Mouse (Mus musculus) C2C12 (cell line): ENCODE measurements around the gene Foxp1. TPM values are rescaled to one million over a fixed set of nuclear protein-coding genes. Genes with fewer than 3 reads are reported as not detected.

Experiments used
- H3K27me3 ChIP-seq: one replicate; pipeline ENCODE4 v1.6.1; 2011; ENCODE audit not compliant: control insufficient read depth, insufficient read depth, insufficient read length
- H3K36me3 ChIP-seq: one replicate; pipeline ENCODE4 v1.6.1; 2011; ENCODE audit not compliant: control insufficient read depth, insufficient read depth
- H3K4me3 ChIP-seq: one replicate; pipeline ENCODE4 v1.5.1; 2011; ENCODE audit warnings: mild to moderate bottlenecking, control low read depth; ENCODE audit not compliant: poor library complexity, insufficient read depth, severe bottlenecking
- H3K79me2 ChIP-seq: one replicate; pipeline ENCODE4 v1.6.1; 2011; ENCODE audit not compliant: control insufficient read depth, insufficient read depth
- H3K79me3 ChIP-seq: one replicate; pipeline ENCODE4 v1.6.1; 2011; ENCODE audit warnings: low read depth, control low read depth
- H3ac ChIP-seq: one replicate; pipeline ENCODE3; 2011; ENCODE audit warnings: low read depth; ENCODE audit not compliant: control insufficient read depth, insufficient read length
- CEBPB ChIP-seq: IDR thresholded peaks from one replicate; pipeline ENCODE4 v1.6.1; 2011; ENCODE audit warnings: low read depth, mild to moderate bottlenecking, control low read depth, moderate library complexity
- CTCF ChIP-seq: IDR thresholded peaks from one replicate; pipeline ENCODE4 v1.5.1; 2011; ENCODE audit not compliant: control insufficient read depth, insufficient read depth, insufficient read length
- FOSL1 ChIP-seq: IDR thresholded peaks from one replicate; pipeline ENCODE4 v1.8.0; 2011; ENCODE audit warnings: mild to moderate bottlenecking, low read length; ENCODE audit not compliant: poor library complexity, insufficient read depth, severe bottlenecking
- MAX ChIP-seq: IDR thresholded peaks from one replicate; pipeline ENCODE4 v1.6.1; 2011; ENCODE audit warnings: mild to moderate bottlenecking, control low read depth
- MYOD1 ChIP-seq: IDR thresholded peaks from one replicate; pipeline ENCODE4 v1.6.1; 2011; ENCODE audit warnings: low read depth; ENCODE audit not compliant: control insufficient read depth, insufficient read length
- MYOG ChIP-seq: IDR thresholded peaks from one replicate; pipeline ENCODE4 v1.6.1; 2011; ENCODE audit not compliant: control insufficient read depth, insufficient read length; ENCODE audit errors: extremely low read depth
- USF1 ChIP-seq: IDR thresholded peaks from one replicate; pipeline ENCODE4 v1.6.1; 2011; ENCODE audit warnings: low read depth, mild to moderate bottlenecking, control low read depth, moderate library complexity
- polyA plus RNA-seq: library from polyadenylated mRNA; unstranded; fragments of >200 nt; fragmentation: generic; extraction: Trizol; gene quantifications from one replicate; pipeline ENCODE4 v1.2.1, GENCODE M21; 2012; ENCODE audit warnings: missing spikeins

The Foxp1 gene
- polyA plus RNA-seq, 1 experiment: 25.9 TPM

- no peaks in the 10 kb centered on the region for H3K79me3 ChIP-seq
- H3ac ChIP-seq: no peak overlapping the region
- H3K27me3 ChIP-seq: no peaks in the 10 kb centered on the region
- H3K4me3 ChIP-seq: no peak overlapping the region
- TF ChIP-seq FOSL1 (no peak), CTCF (no peak), CEBPB (no peak)
- no peaks in the 10 kb centered on the region for H3K79me2 ChIP-seq
- H3K36me3 ChIP-seq: peaks cover 91% of the 10 kb centered on the region
These were observed 589.3 kb downstream of the Foxp1 start for GRCm38 (mm10) chr6:98933135-98933724.

DNA sequence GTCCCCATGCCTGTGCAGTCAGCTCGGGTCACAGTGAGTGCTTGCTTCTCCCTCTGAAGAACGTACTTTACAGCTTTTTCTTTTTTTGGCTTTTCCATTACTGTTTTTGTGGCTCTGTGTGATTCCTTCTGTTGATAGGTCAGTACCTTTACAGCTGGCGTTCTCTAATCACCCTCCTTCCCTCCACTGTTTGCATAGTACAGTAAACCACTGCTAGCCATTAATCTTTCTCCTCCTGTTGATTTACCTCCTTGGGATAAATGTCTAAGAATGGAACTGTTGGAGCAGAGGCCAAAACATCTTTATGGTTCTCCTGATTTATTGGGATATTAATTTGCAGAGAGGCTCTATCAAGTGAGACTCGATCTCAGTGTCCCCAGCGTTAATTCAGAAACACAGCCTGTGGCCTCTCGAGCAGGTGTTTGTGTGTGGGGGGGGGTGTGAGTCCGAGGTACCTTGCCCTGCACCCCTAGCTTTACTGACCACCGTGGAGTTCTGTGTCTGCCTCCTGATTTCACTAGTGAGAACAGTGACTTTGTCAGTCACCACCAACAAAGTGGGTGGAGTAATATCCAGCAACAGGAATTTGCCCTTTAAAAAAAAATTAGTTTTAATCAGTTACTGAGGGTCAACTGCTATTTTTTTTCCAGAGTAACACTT lies 590.5 kb downstream of the Foxp1 start:
- TF ChIP-seq MYOG: no peak
- TF ChIP-seq CEBPB: no peak
- TF ChIP-seq MAX: no peak
- no peak for TF ChIP-seq FOSL1
- TF ChIP-seq USF1: no peak
- no peak for TF ChIP-seq CTCF
- TF ChIP-seq MYOD1: no peak
- no peaks in the 10 kb centered on the region for H3K79me3 ChIP-seq
- no peak overlapping the region for H3ac ChIP-seq
- H3K27me3 ChIP-seq: no peaks in the 10 kb centered on the region
- H3K36me3 ChIP-seq: peaks cover 91% of the 10 kb centered on the region
- no peaks in the 10 kb centered on the region for H3K79me2 ChIP-seq
- no peak overlapping the region for H3K4me3 ChIP-seq

DNA sequence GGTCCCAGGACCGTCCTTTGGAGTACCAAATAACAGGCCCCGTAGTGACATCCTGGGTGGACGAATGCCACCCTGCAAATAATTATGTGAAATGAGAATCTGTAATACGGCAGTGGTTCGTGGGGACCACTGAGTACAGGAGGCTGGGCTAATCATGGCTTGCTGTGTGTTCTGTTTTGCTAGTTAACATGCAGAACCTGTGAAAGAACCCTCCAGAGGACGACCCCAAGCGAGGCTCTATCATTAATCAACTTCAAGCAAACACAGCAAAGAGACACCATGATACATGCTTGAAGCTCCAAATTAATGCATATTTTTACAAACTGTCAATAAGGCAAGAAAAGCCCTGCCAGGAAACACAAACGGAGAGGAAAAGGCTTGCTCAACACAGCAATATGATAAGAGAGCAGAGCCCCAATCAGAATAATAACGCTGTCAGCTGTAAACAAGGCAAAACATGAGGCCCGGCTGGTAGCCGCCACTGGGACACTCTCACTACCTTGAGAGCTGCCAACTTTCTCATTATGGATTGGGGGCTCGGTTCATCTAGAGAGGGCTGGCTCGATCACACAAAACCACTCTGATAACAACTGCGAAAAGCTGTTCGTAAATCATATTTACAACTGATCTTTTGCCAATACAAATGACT lies 591.7 kb downstream of the Foxp1 start:
- Histone ChIP-seq H3K27me3 (no peaks in the 10 kb centered on the region), H3ac (no peak overlapping the region), H3K4me3 (no peak overlapping the region), H3K79me2 (no peaks in the 10 kb centered on the region), H3K36me3 (peaks cover 83% of the 10 kb centered on the region), H3K79me3 (no peaks in the 10 kb centered on the region)
- TF ChIP-seq USF1 (no peak), CEBPB (no peak), MAX (no peak), MYOG (no peak), FOSL1 (no peak), CTCF (no peak), MYOD1 (no peak)

GRCm38 (mm10) chr6:98928365-98928764 lies 594.2 kb downstream of the Foxp1 start:
- H3K36me3 ChIP-seq: peaks cover 59% of the 10 kb centered on the region

DNA sequence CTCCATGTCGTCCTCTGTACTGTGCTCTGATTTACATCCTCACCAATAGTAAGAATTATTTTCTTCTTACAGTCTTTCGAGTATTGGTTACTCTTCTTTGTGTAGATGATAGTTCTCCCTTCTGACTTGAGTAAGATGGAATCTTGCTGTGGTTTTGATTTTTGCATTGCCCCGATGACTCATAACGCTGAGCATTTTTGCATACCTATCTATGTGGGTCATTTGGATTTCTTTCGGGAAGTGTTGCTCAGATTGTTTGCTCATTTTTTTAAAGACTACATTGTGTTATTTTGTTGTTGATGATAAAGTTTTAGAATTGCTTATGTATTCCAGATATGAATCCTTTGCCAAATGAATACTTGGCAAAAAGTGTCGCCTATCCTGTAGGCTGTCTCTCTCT lies 621.3 kb downstream of the Foxp1 start:
- TF ChIP-seq FOSL1 (peak; percentile 87), USF1 (no peak), CTCF (no peak), MAX (no peak), CEBPB (peak; percentile 20)
- H3K79me3 ChIP-seq: no peaks in the 10 kb centered on the region
- no peak overlapping the region for H3ac ChIP-seq
- no peaks in the 10 kb centered on the region for H3K36me3 ChIP-seq
- no peaks in the 10 kb centered on the region for H3K79me2 ChIP-seq
- no peaks in the 10 kb centered on the region for H3K27me3 ChIP-seq
- no peak overlapping the region for H3K4me3 ChIP-seq

More at GRCm38 (mm10) chr6:98928365-98928764, 594.2 kb downstream of the Foxp1 start:
- Histone ChIP-seq H3K27me3 (no peaks in the 10 kb centered on the region), H3K4me3 (no peak overlapping the region), H3K79me3 (no peaks in the 10 kb centered on the region), H3K79me2 (no peaks in the 10 kb centered on the region), H3ac (no peak overlapping the region)
- TF ChIP-seq USF1 (no peak), CTCF (no peak), FOSL1 (no peak), MYOG (no peak), MYOD1 (no peak), MAX (no peak), CEBPB (no peak)

DNA sequence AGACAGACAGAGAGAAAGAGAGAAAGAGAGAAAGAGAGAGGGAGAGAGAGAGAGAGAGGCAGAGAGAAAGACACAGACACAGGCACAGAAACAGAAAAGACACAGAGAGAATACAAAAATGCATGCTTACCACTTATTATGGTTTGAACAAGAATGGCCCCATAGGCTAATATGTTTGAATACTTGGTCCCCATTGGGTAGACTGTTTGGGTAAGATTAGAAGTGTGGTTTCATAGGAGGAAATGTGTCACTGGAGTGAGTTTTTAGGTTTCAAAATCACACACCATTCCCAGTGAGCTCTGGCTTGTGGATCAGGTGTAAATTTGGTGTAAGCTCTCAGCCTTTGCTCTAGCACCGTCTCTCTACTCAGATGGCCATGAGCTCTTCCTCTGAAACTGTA lies 644.3 kb downstream of the Foxp1 start:
- TF ChIP-seq USF1: no peak
- no peak for TF ChIP-seq FOSL1
- no peak for TF ChIP-seq CEBPB
- TF ChIP-seq MYOG: no peak
- no peak for TF ChIP-seq MYOD1
- no peak for TF ChIP-seq CTCF
- no peak for TF ChIP-seq MAX
- Histone ChIP-seq H3ac (no peak overlapping the region), H3K36me3 (no peaks in the 10 kb centered on the region), H3K4me3 (no peak overlapping the region), H3K79me2 (no peaks in the 10 kb centered on the region), H3K79me3 (no peaks in the 10 kb centered on the region), H3K27me3 (no peaks in the 10 kb centered on the region)
